Mouse (Mus musculus) heart, embryonic 11.5 days (tissue): ENCODE data around the gene Sos2. TPM values are rescaled to one million over a fixed set of nuclear protein-coding genes. Genes with fewer than 3 reads are reported as not detected.
A peak's percentile ranks its signal among the peaks of the same experiment; 100 is the strongest.

Experiments
- ATAC-seq: fragments of 200-750 bp; cut with Nextera tagmentation; replicated peaks from 2 replicates; pipeline ENCODE4 v1.8.0; 2017; ENCODE audit warnings: moderate library complexity; ENCODE audit not compliant: insufficient number of reproducible peaks, low FRiP score, low TSS enrichment
- H3K27ac ChIP-seq: fragments of 300-500 bp; sonication (generic); 2 replicates; pipeline ENCODE4 v1.5.1; 2014; ENCODE audit warnings: mild to moderate bottlenecking, low read depth, low read length
- H3K27me3 ChIP-seq: fragments of 300-500 bp; sonication (generic); 2 replicates; pipeline ENCODE4 v1.6.1; 2014; ENCODE audit warnings: mild to moderate bottlenecking, low read length, mixed read lengths; ENCODE audit not compliant: control insufficient read depth, insufficient read depth
- H3K36me3 ChIP-seq: fragments of 300-500 bp; sonication (generic); 2 replicates; pipeline ENCODE4 v1.6.1; 2014; ENCODE audit warnings: mild to moderate bottlenecking, low read length, moderate library complexity, mixed read lengths; ENCODE audit not compliant: control insufficient read depth, insufficient read depth
- H3K4me1 ChIP-seq: fragments of 300-500 bp; sonication (generic); 2 replicates; pipeline ENCODE4 v1.6.1; 2014; ENCODE audit warnings: low read length; ENCODE audit not compliant: control insufficient read depth, insufficient read depth
- H3K4me2 ChIP-seq: fragments of 300-500 bp; sonication (generic); 2 replicates; pipeline ENCODE4 v1.6.1; 2014; ENCODE audit warnings: mild to moderate bottlenecking, moderate library complexity
- H3K4me3 ChIP-seq: fragments of 300-500 bp; sonication (generic); 2 replicates; pipeline ENCODE4 v1.5.1; 2014; ENCODE audit warnings: low read depth, low read length
- H3K9ac ChIP-seq: fragments of 300-500 bp; sonication (generic); 2 replicates; pipeline ENCODE4 v1.6.1; 2014; ENCODE audit warnings: mild to moderate bottlenecking, low read depth, low read length, moderate library complexity
- H3K9me3 ChIP-seq: fragments of 300-500 bp; sonication (generic); replicated peaks from 2 replicates; pipeline ENCODE4 v1.6.1; 2016; ENCODE audit warnings: low read length; ENCODE audit not compliant: control insufficient read depth
- WGBS: fragments of 180-500 bp; shearing (Covaris S2); extraction: QIAGEN DNeasy Blood & Tissue Kit; methylation state at CpG from one replicate; pipeline ENCODE4 v1.1.7; 2014; ENCODE audit not compliant: insufficient replicate concordance; 5-methylcytosine and 5-hydroxymethylcytosine counted together
- polyA plus RNA-seq: library from polyadenylated mRNA; unstranded; fragments of >200 nt; fragmentation: Nextera tagmentation; extraction: Ambion mirVana; gene quantifications from 2 replicates; pipeline ENCODE4 v1.2.1, GENCODE M21; 2014

Sos2 gene
- polyA plus RNA-seq: 7.9 and 9.1 TPM in 2 replicates

GRCm38 (mm10) chr12:69681566-69682061 lies at the start of gene Sos2:
Gene Sos2, minus strand, starts transcription at chr12:69681852.
- Histone ChIP-seq H3K27me3 (no peaks in the 10 kb centered on the region), H3K9ac (peak within 1 kb of the TSS; percentile 98), H3K27ac (peak within 1 kb of the TSS; percentile 97), H3K4me3 (peak within 1 kb of the TSS; percentile 90), H3K4me1 (peaks cover 5% of the 10 kb centered on the region; the same call in 1 of the 2 replicates), H3K4me2 (peak within 1 kb of the TSS; percentile 85), H3K36me3 (no peaks in the 10 kb centered on the region), H3K9me3 (no peaks in the 10 kb centered on the region)
- under 1% methylated on average over 40 of the region's 85 CpGs for WGBS
- ATAC-seq: peak; percentile 80

- no peaks in the 10 kb centered on the region for H3K27me3 ChIP-seq
- ATAC-seq: no peak
- 86% methylated on average over 1 of the region's 1 CpGs for WGBS
- peaks cover 5% of the 10 kb centered on the region for H3K4me1 ChIP-seq
- H3K36me3 ChIP-seq: no peaks in the 10 kb centered on the region
- no peak overlapping the region for H3K9ac ChIP-seq
- no peak overlapping the region for H3K27ac ChIP-seq
- H3K4me2 ChIP-seq: no peak overlapping the region
- H3K9me3 ChIP-seq: no peaks in the 10 kb centered on the region
- H3K4me3 ChIP-seq: no peak overlapping the region
These were observed 48.7 kb upstream of the Sos2 start for GRCm38 (mm10) chr12:69730306-69730705.

- no peak for ATAC-seq
- 83% methylated on average over 1 of the region's 1 CpGs for WGBS
- no peak overlapping the region for H3K9ac ChIP-seq
- H3K27me3 ChIP-seq: no peaks in the 10 kb centered on the region
- no peak overlapping the region for H3K27ac ChIP-seq
- no peaks in the 10 kb centered on the region for H3K9me3 ChIP-seq
- peaks cover 6% of the 10 kb centered on the region for H3K4me1 ChIP-seq
- H3K4me2 ChIP-seq: no peak overlapping the region
- H3K4me3 ChIP-seq: no peak overlapping the region
- no peaks in the 10 kb centered on the region for H3K36me3 ChIP-seq
These were observed 47.6 kb upstream of the Sos2 start for GRCm38 (mm10) chr12:69729246-69729645.

- peak within 1 kb of the TSS; percentile 95 for H3K4me2 ChIP-seq
- peak within 1 kb of the TSS; percentile 85 for H3K27ac ChIP-seq
- H3K4me3 ChIP-seq: peak within 1 kb of the TSS; percentile 80
- WGBS: under 1% methylated on average over 56 of the region's 60 CpGs
- H3K4me1 ChIP-seq: peaks cover 10% of the 10 kb centered on the region
- peaks cover under 1% of the 10 kb centered on the region; the same call in 1 of the 2 replicates for H3K36me3 ChIP-seq
- peak within 1 kb of the TSS; percentile 70 for H3K9ac ChIP-seq
- H3K9me3 ChIP-seq: no peaks in the 10 kb centered on the region
- H3K27me3 ChIP-seq: no peaks in the 10 kb centered on the region
- ATAC-seq: peak; percentile 94
These were observed 43.2 kb upstream of the Sos2 start, which contains the start of the genes L2hgdh and Atp5s for GRCm38 (mm10) chr12:69724711-69725460. Gene L2hgdh, minus strand, starts transcription at chr12:69724873. Gene Atp5s, plus strand, starts transcription at chr12:69724950.

- Histone ChIP-seq H3K27me3 (no peaks in the 10 kb centered on the region), H3K4me3 (peak overlapping the region; percentile 80), H3K4me2 (peak overlapping the region; percentile 95), H3K36me3 (peaks cover 7% of the 10 kb centered on the region), H3K9me3 (no peaks in the 10 kb centered on the region), H3K27ac (peak overlapping the region; percentile 85; the same call in 1 of the 2 replicates), H3K4me1 (peaks cover 10% of the 10 kb centered on the region), H3K9ac (peak overlapping the region; percentile 70)
- WGBS: 5% methylated on average over 22 of the region's 24 CpGs
- ATAC-seq: no peak
These were observed 42.5 kb upstream of the Sos2 start for GRCm38 (mm10) chr12:69724018-69724710.

- H3K27me3 ChIP-seq: no peaks in the 10 kb centered on the region
- H3K27ac ChIP-seq: no peak overlapping the region
- 38% methylated on average over 2 of the region's 2 CpGs for WGBS
- peak overlapping the region; percentile 95 for H3K4me2 ChIP-seq
- no peaks in the 10 kb centered on the region for H3K9me3 ChIP-seq
- ATAC-seq: no peak
- no peak overlapping the region for H3K9ac ChIP-seq
- peaks cover 10% of the 10 kb centered on the region for H3K4me1 ChIP-seq
- H3K36me3 ChIP-seq: peaks cover 7% of the 10 kb centered on the region
- peak overlapping the region; percentile 80; the same call in 1 of the 2 replicates for H3K4me3 ChIP-seq
These were observed 41.7 kb upstream of the Sos2 start for GRCm38 (mm10) chr12:69723376-69723775.

GRCm38 (mm10) chr12:69722857-69723256 lies 41.2 kb upstream of the Sos2 start:
- 91% methylated on average over 3 of the region's 3 CpGs for WGBS
- ATAC-seq: no peak
- Histone ChIP-seq H3K4me1 (peaks cover 10% of the 10 kb centered on the region), H3K36me3 (peaks cover 7% of the 10 kb centered on the region), H3K9me3 (no peaks in the 10 kb centered on the region), H3K4me2 (no peak overlapping the region), H3K9ac (no peak overlapping the region), H3K27ac (no peak overlapping the region), H3K4me3 (no peak overlapping the region), H3K27me3 (no peaks in the 10 kb centered on the region)

GRCm38 (mm10) chr12:69713628-69714027 lies 32.0 kb upstream of the Sos2 start:
- Histone ChIP-seq H3K27ac (no peak overlapping the region), H3K4me1 (no peaks in the 10 kb centered on the region), H3K9ac (no peak overlapping the region), H3K9me3 (no peaks in the 10 kb centered on the region), H3K4me2 (no peak overlapping the region), H3K4me3 (no peak overlapping the region), H3K27me3 (no peaks in the 10 kb centered on the region), H3K36me3 (no peaks in the 10 kb centered on the region)
- no peak for ATAC-seq
